Mouse (Mus musculus) kidney, adult 2 months (tissue): Measurements from ENCODE around the gene Arhgap20. TPM values are rescaled to one million over a fixed set of nuclear protein-coding genes. Genes with fewer than 3 reads are reported as not detected.

Source experiments
- DNase-seq: peaks from one replicate; pipeline ENCODE4 v3.0.0; 2021
- H3K27ac ChIP-seq: fragments of 200-500 bp; 2 replicates; pipeline ENCODE4 v1.5.1; 2012; ENCODE audit warnings: low read depth, low read length, control low read depth, inconsistent platforms; ENCODE audit not compliant: insufficient read depth
- H3K27me3 ChIP-seq: fragments of 200-500 bp; replicated peaks from 2 replicates; pipeline ENCODE4 v1.6.1; 2012; ENCODE audit warnings: mild to moderate bottlenecking, moderate library complexity, low read length, inconsistent platforms; ENCODE audit not compliant: control insufficient read depth, insufficient read depth
- H3K36me3 ChIP-seq: fragments of 200-500 bp; 2 replicates; pipeline ENCODE4 v1.6.1; 2012; ENCODE audit warnings: mild to moderate bottlenecking, moderate library complexity, low read length, inconsistent platforms; ENCODE audit not compliant: control insufficient read depth, insufficient read depth
- H3K4me1 ChIP-seq: fragments of 200-500 bp; 2 replicates; pipeline ENCODE4 v1.6.1; 2011; ENCODE audit warnings: low read length; ENCODE audit not compliant: control insufficient read depth, insufficient read depth
- H3K4me3 ChIP-seq: fragments of 200-500 bp; 2 replicates; pipeline ENCODE4 v1.5.1; 2011; ENCODE audit warnings: mild to moderate bottlenecking, low read depth, low read length, control low read depth; ENCODE audit not compliant: insufficient read depth
- CTCF ChIP-seq: fragments of 200-500 bp; conservative IDR thresholded peaks from 2 replicates; pipeline ENCODE4 v1.5.1; 2011; ENCODE audit warnings: low read depth, mild to moderate bottlenecking, control low read depth, low read length, moderate library complexity, mixed read lengths; ENCODE audit not compliant: insufficient read depth, insufficient read length
- POLR2A ChIP-seq: fragments of 200-500 bp; IDR thresholded peaks from one replicate; pipeline ENCODE4 v1.6.1; 2011; ENCODE audit warnings: low read depth, low read length, control low read depth
- WGBS: fragments of 180-500 bp; shearing (Covaris S2); methylation state at CpG from one replicate; pipeline ENCODE4 v1.1.7; 2018; 5-methylcytosine and 5-hydroxymethylcytosine counted together
- polyA plus RNA-seq: library from polyadenylated mRNA; depleted of rRNA; stranded (reverse); fragments of >200 nt; gene quantifications from 2 replicates; pipeline ENCODE4 v1.2.3, GENCODE M21; 2012

The Arhgap20 gene
- polyA plus RNA-seq, 1 experiment: 0.09 TPM

DNA sequence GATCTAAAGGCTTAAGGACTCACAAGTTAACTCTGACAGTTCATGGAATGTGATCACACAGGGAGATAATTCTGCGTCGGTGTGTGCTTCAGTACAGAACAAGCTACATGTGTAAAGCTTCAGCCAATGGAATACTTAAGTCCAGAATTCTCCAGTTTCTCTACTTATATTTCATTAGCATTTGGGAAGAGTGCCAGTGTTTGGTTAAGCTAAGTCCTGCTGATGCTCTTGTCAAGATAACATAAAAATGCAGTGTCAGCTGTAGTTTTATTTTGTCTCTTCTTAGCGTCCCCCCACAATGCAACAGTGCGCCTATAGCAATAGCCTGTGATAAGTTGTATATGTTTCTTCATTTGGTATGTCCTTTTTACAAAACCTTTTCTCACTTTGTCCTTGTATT is 15.0 kb upstream of the Arhgap20 start:
- 42% methylated on average over 4 of the region's 4 CpGs for WGBS
- DNase-seq: no peak

DNA sequence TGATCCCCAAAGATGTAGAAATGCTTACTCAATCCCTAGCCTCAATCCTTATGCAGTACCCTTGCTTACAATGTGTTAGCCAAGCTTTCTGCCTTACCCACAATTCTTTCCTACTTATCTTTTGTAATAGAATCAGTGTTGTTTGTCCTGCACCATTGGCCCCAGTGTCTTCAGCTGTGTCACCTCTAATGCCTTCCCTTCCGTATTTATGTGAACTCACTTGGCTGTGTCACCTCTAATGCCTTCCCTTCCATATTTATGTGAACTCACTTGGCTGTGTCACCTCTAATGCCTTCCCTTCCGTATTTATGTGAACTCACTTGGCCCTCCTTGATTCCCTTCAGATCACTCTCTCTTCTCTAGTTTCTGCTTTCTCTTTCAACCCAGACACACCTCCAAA is 4.1 kb upstream of the Arhgap20 start:
- TF ChIP-seq POLR2A (no peak), CTCF (no peak)
- Histone ChIP-seq H3K27ac (no peak overlapping the region), H3K4me3 (no peak overlapping the region), H3K27me3 (no peaks in the 10 kb centered on the region; the same call in 1 of the 2 replicates), H3K4me1 (peaks cover 3% of the 10 kb centered on the region; the same call in 1 of the 2 replicates), H3K36me3 (no peaks in the 10 kb centered on the region)
- 56% methylated on average over 2 of the region's 2 CpGs for WGBS
- no peak for DNase-seq

More for the DNA sequence above, 15.0 kb upstream of the Arhgap20 start:
- no peaks in the 10 kb centered on the region for H3K4me1 ChIP-seq
- no peak for TF ChIP-seq CTCF
- TF ChIP-seq POLR2A: no peak
- no peak overlapping the region for H3K4me3 ChIP-seq
- no peaks in the 10 kb centered on the region for H3K36me3 ChIP-seq
- no peak overlapping the region for H3K27ac ChIP-seq
- H3K27me3 ChIP-seq: no peaks in the 10 kb centered on the region

DNA sequence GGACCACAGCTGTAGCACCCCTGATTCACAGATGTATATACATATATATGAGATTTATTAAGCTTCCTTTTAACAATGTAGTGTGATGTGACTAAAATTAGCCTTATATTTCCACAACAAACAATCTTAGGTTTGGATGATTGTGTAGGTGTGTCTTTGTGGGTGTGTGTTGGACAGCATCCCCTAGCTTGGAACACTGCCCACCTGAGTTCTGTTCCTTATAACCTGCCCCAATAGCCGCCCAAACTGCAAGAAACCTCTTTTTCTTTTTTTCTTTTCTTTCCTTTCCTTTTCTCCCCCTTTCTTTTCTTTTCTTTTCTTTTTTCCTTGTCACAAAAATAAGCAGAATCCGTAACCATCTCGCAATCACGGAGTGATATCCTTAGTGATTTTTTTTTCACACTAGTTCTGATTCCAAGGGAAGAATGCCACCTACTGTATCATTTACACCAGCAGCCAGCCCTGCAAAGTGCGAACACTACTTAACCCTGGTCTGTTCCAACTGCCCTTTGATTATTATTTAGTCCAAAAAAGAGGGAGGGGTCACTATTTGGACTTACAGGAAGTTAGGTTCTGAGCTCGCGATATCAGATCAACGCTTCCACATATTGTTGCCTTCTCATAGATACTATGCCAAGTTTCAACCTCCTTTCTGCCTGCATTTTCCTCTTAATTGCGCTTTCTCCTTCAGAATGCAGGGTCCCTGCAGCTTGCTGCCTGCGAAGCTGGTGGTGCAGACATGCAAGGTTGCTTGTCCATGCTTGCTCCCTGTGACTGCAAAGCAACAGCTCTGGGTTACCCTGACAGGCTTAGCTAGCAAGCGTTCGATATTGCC is 879 bp upstream of the Arhgap20 start:
- peak; percentile 13 for DNase-seq
- no peak overlapping the region for H3K27ac ChIP-seq

DNA sequence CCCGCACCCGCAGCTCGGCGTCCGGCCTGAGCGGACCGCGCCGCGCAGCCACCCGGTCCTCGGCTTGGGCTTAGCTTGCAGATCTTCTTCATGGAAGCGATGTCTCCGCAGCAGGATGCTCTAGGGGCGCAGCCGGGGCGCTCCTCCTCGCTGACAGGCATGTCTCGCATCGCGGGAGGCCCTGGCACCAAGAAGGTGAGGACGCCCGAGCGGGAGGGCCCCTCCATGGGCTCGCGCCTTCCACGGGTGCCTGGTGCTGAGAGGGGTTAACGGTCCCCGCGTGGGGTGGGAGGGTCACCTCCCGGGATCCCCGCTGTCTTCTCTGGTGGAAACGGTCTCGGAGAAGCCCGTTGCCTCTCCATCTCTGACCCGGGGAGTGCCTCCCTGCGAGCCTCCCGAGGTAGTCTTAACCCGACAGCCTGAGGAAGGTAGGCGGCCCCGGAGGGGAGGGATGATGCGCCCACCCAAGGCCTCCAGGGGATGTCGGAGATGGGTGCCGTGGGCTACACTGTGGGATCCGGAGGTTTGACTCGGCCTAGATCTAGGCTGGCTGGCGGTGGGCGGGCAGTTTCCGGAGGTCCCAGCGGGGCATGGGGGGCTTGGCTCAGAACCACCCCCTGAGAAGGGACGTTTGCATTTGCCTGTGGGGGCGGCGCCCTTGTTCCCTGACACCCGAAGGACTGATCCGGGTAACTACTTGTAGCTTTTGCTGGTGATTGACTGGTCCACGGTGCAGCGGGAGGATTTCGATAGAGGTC is 459 bp downstream of the Arhgap20 start:
- DNase-seq: no peak
- H3K4me1 ChIP-seq: peaks cover 3% of the 10 kb centered on the region; the same call in 1 of the 2 replicates
- 1% methylated on average over 58 of the region's 58 CpGs for WGBS
- TF ChIP-seq CTCF: no peak
- no peak for TF ChIP-seq POLR2A
- peak overlapping the region; percentile 47 for H3K4me3 ChIP-seq
- no peaks in the 10 kb centered on the region; the same call in 1 of the 2 replicates for H3K27me3 ChIP-seq
- H3K27ac ChIP-seq: no peak overlapping the region
- H3K36me3 ChIP-seq: no peaks in the 10 kb centered on the region

More for the DNA sequence above, 879 bp upstream of the Arhgap20 start:
- 8% methylated on average over 12 of the region's 12 CpGs for WGBS
- Histone ChIP-seq H3K27me3 (no peaks in the 10 kb centered on the region; the same call in 1 of the 2 replicates), H3K4me3 (peak overlapping the region; percentile 90), H3K36me3 (no peaks in the 10 kb centered on the region), H3K4me1 (peaks cover 3% of the 10 kb centered on the region; the same call in 1 of the 2 replicates)
- no peak for TF ChIP-seq POLR2A
- TF ChIP-seq CTCF: no peak

DNA sequence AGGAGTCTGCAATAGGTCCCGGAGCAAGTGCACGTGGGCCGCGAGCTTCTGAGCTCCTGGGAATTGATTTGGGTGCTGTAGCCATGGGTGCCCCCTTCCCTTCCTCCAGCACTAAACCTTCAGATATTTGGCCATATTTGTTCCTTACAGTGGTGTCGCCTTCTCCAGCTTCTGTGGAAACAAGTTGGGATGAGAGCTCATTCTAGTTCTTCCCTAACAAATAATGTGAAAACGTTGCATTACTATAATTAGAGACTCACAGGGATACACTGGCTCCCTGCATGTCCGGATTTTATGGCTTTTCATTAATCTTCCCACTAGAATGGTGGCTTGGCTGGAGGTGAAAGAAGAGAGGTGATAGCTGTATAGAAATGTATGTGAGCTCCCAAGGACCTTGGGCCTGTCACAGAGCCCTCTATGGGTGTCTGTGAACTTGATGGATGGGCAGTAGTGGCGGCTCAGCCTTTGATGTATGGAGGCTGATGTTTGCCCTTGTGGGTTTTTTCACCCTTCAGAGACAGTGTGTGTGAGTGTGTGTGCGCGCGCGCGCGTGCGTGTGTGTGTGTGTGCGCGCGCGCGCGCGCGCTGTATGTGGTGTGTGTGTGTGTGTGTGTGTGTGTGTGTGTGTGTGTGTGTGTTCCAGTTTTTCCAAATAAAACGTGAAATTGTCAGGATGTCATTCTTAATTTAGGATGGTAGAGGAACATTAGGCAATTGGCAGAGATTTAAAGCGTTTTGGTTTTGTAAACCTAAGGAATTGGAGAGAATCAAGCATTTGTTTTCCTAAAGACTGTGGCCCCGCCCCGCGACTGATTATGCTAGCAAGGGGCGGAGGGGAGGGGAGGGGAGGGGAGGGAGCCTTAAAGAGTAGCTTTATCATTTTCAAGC is 1.3 kb downstream of the Arhgap20 start:
- no peak for DNase-seq
- WGBS: 3% methylated on average over 29 of the region's 29 CpGs
- no peaks in the 10 kb centered on the region for H3K36me3 ChIP-seq
- TF ChIP-seq CTCF: no peak
- TF ChIP-seq POLR2A: no peak
- H3K27me3 ChIP-seq: no peaks in the 10 kb centered on the region; the same call in 1 of the 2 replicates
- H3K4me1 ChIP-seq: peaks cover 3% of the 10 kb centered on the region; the same call in 1 of the 2 replicates
- H3K27ac ChIP-seq: no peak overlapping the region
- no peak overlapping the region for H3K4me3 ChIP-seq

DNA sequence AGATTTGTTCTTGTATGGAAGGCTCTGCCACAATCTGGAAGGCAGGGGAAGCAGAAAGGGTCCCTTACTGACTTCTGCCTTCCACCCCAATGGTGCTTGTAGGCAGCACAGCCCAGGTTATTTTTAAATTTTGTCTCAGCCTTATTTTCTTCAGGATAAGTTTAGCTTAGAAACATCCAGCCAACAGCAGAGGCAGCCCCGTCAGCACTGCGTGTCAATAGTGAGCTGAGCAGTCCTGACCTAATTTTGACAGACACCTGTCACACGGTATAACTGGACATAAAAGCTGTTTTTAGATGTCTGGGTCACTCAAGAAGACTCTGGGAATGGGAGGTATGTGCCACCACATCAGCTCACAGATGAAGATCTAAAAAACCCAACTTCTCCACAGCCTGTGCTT is 9.1 kb downstream of the Arhgap20 start:
- no peak overlapping the region for H3K27ac ChIP-seq
- no peaks in the 10 kb centered on the region for H3K36me3 ChIP-seq
- WGBS: 91% methylated on average over 3 of the region's 3 CpGs
- no peak overlapping the region for H3K4me3 ChIP-seq
- no peak for TF ChIP-seq CTCF
- TF ChIP-seq POLR2A: no peak
- no peak for DNase-seq
- no peaks in the 10 kb centered on the region for H3K27me3 ChIP-seq
- H3K4me1 ChIP-seq: no peaks in the 10 kb centered on the region
